Mouse (Mus musculus) neural tube, embryonic 11.5 days (tissue): ENCODE results near the gene Eya4. TPM values are rescaled to one million over a fixed set of nuclear protein-coding genes. Genes with fewer than 3 reads are reported as not detected.

Source experiments
- ATAC-seq: fragments of 200-750 bp; cut with Nextera tagmentation; 2 replicates; pipeline ENCODE4 v1.8.0; 2017; ENCODE audit warnings: moderate number of reproducible peaks, mild to moderate bottlenecking, moderate TSS enrichment, moderate library complexity; ENCODE audit not compliant: insufficient read depth, low FRiP score, low TSS enrichment
- DNase-seq: peaks from one replicate; pipeline ENCODE4 v3.0.0-alpha.2; 2015; ENCODE audit warnings: low spot score
- H3K27ac ChIP-seq: fragments of 300-500 bp; sonication (generic); 2 replicates; pipeline ENCODE4 v1.5.1; 2014; ENCODE audit warnings: low read depth, mild to moderate bottlenecking, low read length
- H3K27me3 ChIP-seq: fragments of 300-500 bp; sonication (generic); 2 replicates; pipeline ENCODE4 v1.6.1; 2014; ENCODE audit warnings: mild to moderate bottlenecking, low read length, mixed read lengths; ENCODE audit not compliant: control insufficient read depth, insufficient read depth
- H3K36me3 ChIP-seq: fragments of 300-500 bp; sonication (generic); 2 replicates; pipeline ENCODE4 v1.6.1; 2014; ENCODE audit warnings: mild to moderate bottlenecking, low read length, moderate library complexity, mixed read lengths; ENCODE audit not compliant: control insufficient read depth, insufficient read depth
- H3K4me1 ChIP-seq: fragments of 300-500 bp; sonication (generic); 2 replicates; pipeline ENCODE4 v1.6.1; 2014; ENCODE audit warnings: low read length, mixed read lengths; ENCODE audit not compliant: control insufficient read depth, insufficient read depth
- H3K4me2 ChIP-seq: fragments of 300-500 bp; sonication (generic); 2 replicates; pipeline ENCODE4 v1.6.1; 2014; ENCODE audit warnings: low read depth, mild to moderate bottlenecking, moderate library complexity
- H3K4me3 ChIP-seq: fragments of 300-500 bp; sonication (generic); 2 replicates; pipeline ENCODE4 v1.5.1; 2014; ENCODE audit warnings: low read depth, low read length
- H3K9ac ChIP-seq: fragments of 300-500 bp; sonication (generic); 2 replicates; pipeline ENCODE4 v1.6.1; 2014; ENCODE audit warnings: mild to moderate bottlenecking, low read length
- H3K9me3 ChIP-seq: fragments of 300-500 bp; sonication (generic); 2 replicates; pipeline ENCODE4 v1.6.1; 2016; ENCODE audit warnings: low read length; ENCODE audit not compliant: control insufficient read depth
- WGBS: fragments of 180-500 bp; shearing (Covaris S2); extraction: QIAGEN DNeasy Blood & Tissue Kit; methylation state at CpG from one replicate; pipeline ENCODE4 v1.1.7; 2014; 5-methylcytosine and 5-hydroxymethylcytosine counted together
- polyA plus RNA-seq: library from polyadenylated mRNA; unstranded; fragments of >200 nt; fragmentation: Nextera tagmentation; extraction: Ambion mirVana; gene quantifications from 2 replicates; pipeline ENCODE4 v1.2.1, GENCODE M21; 2014

Eya4 gene
- polyA plus RNA-seq, 1 experiment from 2014 or later, result 5.0 TPM

DNA sequence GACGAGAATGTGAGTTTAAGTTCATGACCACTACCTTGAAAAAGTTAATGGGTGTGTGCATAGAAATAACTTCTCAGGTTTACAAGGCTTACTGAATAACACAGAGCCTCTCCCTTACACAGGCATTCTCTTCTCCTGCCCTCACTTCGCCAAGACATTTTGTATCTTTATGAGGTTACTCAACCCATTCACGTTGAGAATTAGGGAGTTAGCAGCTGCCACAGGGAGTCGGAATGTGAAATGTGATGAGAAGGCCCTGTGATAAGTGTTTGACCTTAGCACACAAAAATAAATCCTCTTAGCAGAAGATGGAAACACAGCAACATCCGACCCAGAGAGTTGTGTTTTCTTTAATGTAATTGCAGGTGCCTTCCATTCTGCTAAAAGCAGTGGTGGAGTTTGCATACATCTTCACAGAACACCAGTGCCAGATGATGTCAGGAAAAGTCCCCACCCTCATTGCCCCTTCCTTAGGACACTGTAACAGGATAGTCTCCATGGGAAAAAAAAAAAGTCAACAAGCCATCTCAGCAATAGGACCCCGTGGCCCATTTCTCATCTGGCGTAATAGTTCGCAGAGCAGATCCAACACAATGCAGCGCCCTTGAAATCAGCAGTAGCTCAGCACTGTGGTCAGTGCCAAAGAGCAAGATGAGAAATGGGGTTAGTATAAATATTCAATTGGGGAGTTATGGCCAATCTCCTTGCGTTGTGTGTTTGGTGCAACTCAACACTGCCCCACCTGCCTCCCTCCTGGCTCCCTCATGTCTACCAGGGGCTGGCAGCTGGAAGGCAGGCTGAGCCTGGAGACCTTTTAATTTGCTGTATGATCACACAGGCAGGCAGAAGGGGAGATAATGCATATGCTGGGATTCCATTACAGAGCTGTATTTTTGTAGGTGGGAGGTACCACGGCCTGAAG lies 168.8 kb downstream of the Eya4 start:
- Histone ChIP-seq H3K27ac (no peak overlapping the region), H3K4me1 (peaks cover 10% of the 10 kb centered on the region), H3K4me3 (no peak overlapping the region), H3K9me3 (no peaks in the 10 kb centered on the region), H3K9ac (no peak overlapping the region), H3K36me3 (no peaks in the 10 kb centered on the region), H3K4me2 (no peak overlapping the region), H3K27me3 (no peaks in the 10 kb centered on the region)
- 77% methylated on average over 11 of the region's 11 CpGs for WGBS
- ATAC-seq, result no peak
- DNase-seq, result no peak

DNA sequence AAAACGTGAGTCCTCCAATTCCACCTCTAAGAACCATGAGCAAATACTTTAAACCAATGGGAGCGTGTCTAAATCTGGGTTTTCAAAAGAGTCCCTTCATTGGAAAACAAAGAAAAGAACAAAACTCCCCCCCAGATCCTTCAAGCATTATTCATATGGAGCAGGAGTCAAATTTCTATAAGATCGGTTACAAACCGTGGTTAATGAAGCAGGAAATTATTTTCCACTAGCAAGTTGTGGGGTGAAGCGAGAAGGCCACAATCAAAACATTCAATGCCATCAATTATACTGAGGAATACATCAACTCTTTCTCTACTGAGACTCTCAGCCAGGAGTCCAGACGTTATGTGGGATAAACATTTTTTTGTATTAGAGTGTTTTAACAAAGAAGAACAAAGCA lies 171.3 kb downstream of the Eya4 start:
- no peak overlapping the region for H3K4me3 ChIP-seq
- no peaks in the 10 kb centered on the region for H3K27me3 ChIP-seq
- ATAC-seq, result no peak
- no peak overlapping the region for H3K9ac ChIP-seq
- peaks cover 10% of the 10 kb centered on the region for H3K4me1 ChIP-seq
- no peak overlapping the region for H3K4me2 ChIP-seq
- no peaks in the 10 kb centered on the region for H3K36me3 ChIP-seq
- 19% methylated on average over 6 of the region's 6 CpGs for WGBS
- no peak overlapping the region for H3K27ac ChIP-seq
- DNase-seq, result no peak
- no peaks in the 10 kb centered on the region for H3K9me3 ChIP-seq

DNA sequence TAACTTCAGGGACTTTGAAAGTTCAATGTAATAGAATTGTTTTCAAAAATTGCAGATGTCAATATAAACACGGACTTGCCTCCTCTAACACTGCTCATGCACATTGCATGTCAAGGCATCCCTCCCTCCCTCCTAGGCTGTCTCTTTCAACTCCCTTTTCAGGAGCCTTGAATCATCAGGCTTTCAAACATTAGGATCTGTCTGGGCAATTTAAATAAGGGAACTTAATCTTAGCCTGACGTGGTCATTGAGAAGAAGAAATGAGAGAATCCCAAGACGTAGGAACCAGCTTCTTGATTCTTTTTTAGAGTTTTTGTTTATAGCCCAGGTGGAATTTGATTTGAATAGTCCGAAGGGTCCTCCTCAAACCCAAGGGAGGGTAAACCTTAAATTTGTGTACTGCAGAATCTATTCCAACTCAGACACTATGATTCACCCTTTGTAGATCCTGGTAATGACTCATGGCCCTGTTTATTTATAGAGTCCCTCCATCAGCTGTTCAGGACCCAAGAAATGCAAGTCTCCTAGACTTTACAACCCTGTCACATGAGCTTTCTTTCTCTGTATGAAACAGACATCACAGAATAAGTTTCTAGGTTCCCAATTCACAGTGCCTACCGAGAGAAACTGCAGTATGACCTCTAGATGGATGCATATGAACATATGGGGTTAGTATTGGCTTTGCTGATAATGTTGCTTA lies 173.1 kb downstream of the Eya4 start:
- H3K27me3 ChIP-seq, result no peaks in the 10 kb centered on the region
- no peak for ATAC-seq

DNA sequence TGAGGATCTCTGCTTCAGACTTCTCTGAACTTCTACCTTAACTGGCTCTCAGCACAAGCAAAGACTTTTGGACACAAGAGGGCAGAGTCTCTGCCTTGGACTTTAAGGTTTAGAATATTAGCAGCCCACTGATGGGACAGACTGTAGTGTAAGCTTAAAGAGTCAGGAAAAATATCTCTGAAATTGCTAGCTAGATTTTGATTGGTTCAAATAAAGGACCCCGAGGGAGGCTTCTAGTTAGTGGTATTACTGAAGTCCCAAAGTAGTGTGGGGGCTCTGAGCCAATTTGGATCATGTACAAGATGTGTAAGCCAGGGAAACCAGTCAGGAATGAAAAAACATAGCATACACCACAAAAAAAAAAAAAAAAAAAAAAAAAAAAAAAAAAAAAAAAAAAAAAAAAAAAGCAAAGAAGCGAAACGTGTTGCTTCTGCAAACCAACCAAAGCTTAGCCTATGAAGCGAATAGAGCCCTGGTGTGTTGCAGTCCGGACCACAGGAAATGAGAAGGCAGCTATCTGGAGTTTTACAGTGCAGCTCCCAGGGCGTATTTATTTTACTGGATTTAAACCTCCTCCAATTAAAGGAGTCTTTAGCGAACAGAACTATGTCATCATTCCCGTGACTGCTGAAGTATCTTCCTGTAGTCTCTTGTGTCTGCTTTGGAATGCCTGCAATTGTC lies 173.8 kb downstream of the Eya4 start:
- DNase-seq, result no peak

More for the DNA sequence above, 173.1 kb downstream of the Eya4 start:
- Histone ChIP-seq H3K4me2 (no peak overlapping the region), H3K9ac (no peak overlapping the region), H3K9me3 (no peaks in the 10 kb centered on the region), H3K27ac (no peak overlapping the region), H3K4me1 (peaks cover 10% of the 10 kb centered on the region), H3K4me3 (no peak overlapping the region), H3K36me3 (no peaks in the 10 kb centered on the region)
- no peak for DNase-seq
- 78% methylated on average over 5 of the region's 5 CpGs for WGBS

DNA sequence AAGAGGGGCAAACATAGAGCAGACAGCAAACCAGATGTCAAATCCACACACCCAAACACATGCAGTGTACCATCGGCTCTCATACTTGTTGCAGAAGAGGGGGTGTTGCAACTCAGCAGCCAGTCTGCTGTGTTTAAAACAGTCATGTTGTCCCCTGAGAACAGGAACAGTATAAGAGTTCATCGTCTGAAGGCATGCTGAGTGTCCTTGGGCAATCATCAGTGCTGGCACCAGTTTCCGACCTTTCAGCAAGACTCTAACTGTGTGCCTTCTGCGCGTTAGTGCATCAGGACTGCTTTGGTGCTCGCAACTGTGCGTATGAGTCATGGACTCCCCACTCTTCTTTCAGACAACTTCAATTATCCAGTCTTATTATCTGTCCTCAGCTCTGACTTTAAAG lies 179.0 kb downstream of the Eya4 start:
- Histone ChIP-seq H3K27me3 (no peaks in the 10 kb centered on the region), H3K36me3 (no peaks in the 10 kb centered on the region), H3K4me2 (no peak overlapping the region), H3K9ac (no peak overlapping the region), H3K4me3 (no peak overlapping the region), H3K4me1 (no peaks in the 10 kb centered on the region), H3K9me3 (no peaks in the 10 kb centered on the region), H3K27ac (no peak overlapping the region)
- 90% methylated on average over 7 of the region's 7 CpGs for whole genome bisulfite sequencing
- ATAC-seq (no peak), DNase-seq (no peak)

More for the DNA sequence above, 173.8 kb downstream of the Eya4 start:
- H3K27me3 ChIP-seq, result no peaks in the 10 kb centered on the region
- peaks cover 10% of the 10 kb centered on the region for H3K4me1 ChIP-seq
- no peaks in the 10 kb centered on the region for H3K9me3 ChIP-seq
- no peak overlapping the region for H3K4me2 ChIP-seq
- no peak overlapping the region for H3K27ac ChIP-seq
- no peaks in the 10 kb centered on the region for H3K36me3 ChIP-seq
- 80% methylated on average over 8 of the region's 8 CpGs for WGBS
- no peak overlapping the region for H3K9ac ChIP-seq
- no peak overlapping the region for H3K4me3 ChIP-seq
- ATAC-seq, result no peak

DNA sequence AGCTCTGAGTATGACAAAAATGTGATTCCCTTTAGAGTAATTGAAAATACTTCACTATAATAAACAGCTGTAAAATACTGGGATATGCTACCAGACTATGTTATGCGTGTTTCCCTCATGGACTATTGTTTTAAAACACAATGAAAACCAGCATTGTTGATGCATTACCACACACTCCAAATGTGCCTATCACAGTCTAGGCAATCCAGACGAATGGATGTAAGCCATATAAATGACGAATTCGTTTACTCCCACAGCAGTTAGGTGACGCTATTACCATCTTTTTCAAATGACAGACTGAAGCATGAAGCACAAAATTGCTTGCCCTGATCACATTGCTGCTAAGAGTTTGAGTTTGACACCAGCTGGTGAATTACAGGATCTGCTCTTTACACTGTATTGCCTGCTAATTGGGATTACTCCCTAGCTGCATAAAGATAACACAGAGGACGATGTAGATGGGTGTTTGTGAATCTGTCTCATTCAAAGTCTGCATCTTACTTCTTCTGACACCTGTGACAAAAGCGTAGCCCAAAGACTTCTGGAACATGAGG lies 185.4 kb downstream of the Eya4 start:
- no peak overlapping the region for H3K4me3 ChIP-seq
- 64% methylated on average over 7 of the region's 7 CpGs for WGBS
- ATAC-seq (no peak; the same call in 1 of the 2 replicates), DNase-seq (no peak)
- H3K9ac ChIP-seq, result no peak overlapping the region
- no peaks in the 10 kb centered on the region for H3K27me3 ChIP-seq
- H3K27ac ChIP-seq, result no peak overlapping the region
- H3K4me2 ChIP-seq, result no peak overlapping the region
- no peaks in the 10 kb centered on the region for H3K9me3 ChIP-seq
- peaks cover 5% of the 10 kb centered on the region; the same call in 1 of the 2 replicates for H3K4me1 ChIP-seq
- H3K36me3 ChIP-seq, result no peaks in the 10 kb centered on the region

DNA sequence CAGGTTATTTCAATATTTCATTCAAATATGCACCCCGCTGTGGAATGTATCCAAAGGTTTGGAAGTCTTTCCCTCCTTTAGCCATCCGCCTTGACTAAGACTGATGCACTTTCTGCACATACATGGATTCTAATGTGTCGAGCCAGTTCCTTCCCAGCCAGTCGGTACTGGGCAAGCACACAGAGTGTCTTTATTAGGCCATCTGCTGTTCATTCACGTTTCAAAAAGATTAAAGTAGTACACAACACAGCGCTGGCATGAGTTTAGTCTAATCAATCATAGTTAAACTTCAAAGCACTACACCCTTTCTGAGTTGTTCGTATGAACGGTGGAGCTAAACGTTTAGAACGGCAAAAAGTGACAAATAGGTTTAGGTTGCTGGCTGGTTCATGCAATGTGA lies 190.7 kb downstream of the Eya4 start:
- Histone ChIP-seq H3K27ac (no peak overlapping the region), H3K27me3 (no peaks in the 10 kb centered on the region), H3K36me3 (no peaks in the 10 kb centered on the region), H3K4me2 (no peak overlapping the region), H3K9ac (no peak overlapping the region), H3K9me3 (no peaks in the 10 kb centered on the region), H3K4me3 (no peak overlapping the region), H3K4me1 (no peaks in the 10 kb centered on the region)
- WGBS, result 66% methylated on average over 10 of the region's 10 CpGs
- DNase-seq (no peak), ATAC-seq (no peak)

DNA sequence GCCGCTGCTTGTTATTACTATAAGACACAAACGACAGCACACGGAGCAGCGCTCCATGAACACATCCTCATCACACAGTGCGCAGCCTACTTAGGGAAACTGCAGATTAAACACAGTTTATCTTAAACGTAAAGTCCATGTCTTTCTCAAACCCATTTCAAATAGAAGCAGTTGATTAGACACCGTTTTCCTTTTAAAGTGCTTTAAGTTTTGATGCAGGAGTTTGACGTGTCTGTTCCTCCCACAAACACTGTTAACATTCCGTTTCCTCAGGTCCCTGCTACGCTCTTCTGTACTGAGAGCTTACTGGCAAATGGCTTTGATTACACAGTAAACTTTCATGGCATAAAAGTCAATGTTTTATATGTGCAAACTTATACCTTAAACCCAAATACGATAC lies 191.4 kb downstream of the Eya4 start:
- ATAC-seq, result no peak
- Histone ChIP-seq H3K4me3 (no peak overlapping the region), H3K4me1 (no peaks in the 10 kb centered on the region), H3K36me3 (no peaks in the 10 kb centered on the region), H3K27ac (no peak overlapping the region), H3K9ac (no peak overlapping the region), H3K27me3 (no peaks in the 10 kb centered on the region), H3K4me2 (no peak overlapping the region), H3K9me3 (no peaks in the 10 kb centered on the region)
- WGBS, result 84% methylated on average over 11 of the region's 11 CpGs
- DNase-seq, result no peak
